Mouse (Mus musculus) adrenal gland, postnatal 4 days (tissue): ENCODE measurements around the gene Paox. TPM values are rescaled to one million over a fixed set of nuclear protein-coding genes. Genes with fewer than 3 reads are reported as not detected.
A peak's percentile ranks its signal among the peaks of the same experiment; 100 is the strongest.

Source experiments
- DNase-seq, 2 experiments: peaks; one replicate each; pipeline ENCODE4 v3.0.0; 2021 to 2022; ENCODE audit warnings: low spot score in 2 of 2, mixed read lengths in 2 of 2
- long read RNA-seq, 2 experiments: library from polyadenylated mRNA; stranded (forward); transcript quantifications; one replicate each; pipeline ENCODE4 v2.0.0; 2021
- total RNA-seq, 2 experiments: library from RNA; stranded (reverse); gene quantifications; 2 replicates each; pipeline ENCODE4 v1.2.3; 2021

Paox gene
- total RNA-seq = 10 to 100 TPM; 20.4 to 21.0 TPM
- long read RNA-seq, experiment 1, full-length matches to known transcripts = 20 of 34 reads
- long read RNA-seq, experiment 1, partial matches to known transcripts = 5 of 34 reads
- long read RNA-seq, experiment 1, other reads (novel, unspliced or antisense) = 9 of 34 reads
- long read RNA-seq, experiment 2, full-length matches to known transcripts = 41 of 51 reads
- long read RNA-seq, experiment 2, partial matches to known transcripts = 5 of 51 reads
- long read RNA-seq, experiment 2, other reads (novel, unspliced or antisense) = 5 of 51 reads

DNA sequence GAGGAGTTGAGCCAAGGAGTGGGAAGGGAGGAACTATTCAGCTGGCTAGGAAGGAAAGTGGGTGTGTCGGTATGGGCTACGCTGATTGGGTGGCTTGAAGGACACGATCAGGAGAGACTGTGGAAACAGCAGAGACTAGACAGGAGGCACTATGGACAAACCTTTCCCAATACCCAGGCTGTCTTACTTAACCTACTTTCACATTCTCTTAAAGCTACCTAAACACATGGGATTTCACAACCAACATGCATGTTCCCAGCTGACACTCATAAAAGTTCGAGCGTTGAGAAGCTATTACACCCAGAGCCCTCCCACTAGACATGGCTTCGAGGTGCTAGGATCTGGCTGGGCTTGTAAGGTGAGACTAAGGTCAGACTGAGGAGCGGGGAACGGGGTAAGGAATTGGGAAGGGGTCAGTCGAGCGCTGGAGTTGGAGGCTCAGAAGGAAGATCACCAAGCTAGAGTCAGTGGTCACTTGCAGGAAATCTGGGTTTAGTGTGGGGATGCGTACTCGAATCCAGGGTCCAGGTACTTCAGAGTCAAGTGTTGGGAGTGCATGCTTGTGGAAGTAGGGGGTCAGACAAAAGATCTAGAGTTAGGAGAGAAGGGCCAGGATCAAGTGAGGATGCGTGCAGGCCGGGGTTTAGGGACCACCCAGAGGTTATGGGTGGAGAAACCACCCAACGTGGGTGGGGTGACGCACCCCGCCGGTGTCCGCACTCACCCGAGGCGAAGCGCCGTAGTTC lies at the start of gene Paox:
TSS of gene Paox (plus strand) at position 217 of the 746 bp plus-strand sequence.
- DNase-seq = no peak

DNA sequence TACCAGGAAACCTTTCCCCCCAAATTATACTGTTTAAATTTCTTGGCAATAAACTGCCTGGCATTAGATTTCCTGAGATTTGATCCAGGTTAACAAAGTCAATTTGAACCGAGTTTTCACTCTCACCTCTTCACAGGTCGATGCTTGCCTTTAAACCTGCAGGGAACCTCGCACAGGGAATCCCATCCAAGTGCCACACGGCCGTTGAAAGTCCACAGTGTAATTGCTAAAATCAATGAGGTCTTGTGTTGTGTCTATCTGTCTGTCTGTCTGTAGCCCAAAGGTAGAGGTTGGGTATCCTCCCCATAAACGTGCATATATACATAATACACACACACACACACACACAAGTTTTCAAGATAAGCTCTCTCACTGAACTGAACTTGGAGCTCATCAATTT lies 48.2 kb upstream of the Paox start:
- DNase-seq = no peak

DNA sequence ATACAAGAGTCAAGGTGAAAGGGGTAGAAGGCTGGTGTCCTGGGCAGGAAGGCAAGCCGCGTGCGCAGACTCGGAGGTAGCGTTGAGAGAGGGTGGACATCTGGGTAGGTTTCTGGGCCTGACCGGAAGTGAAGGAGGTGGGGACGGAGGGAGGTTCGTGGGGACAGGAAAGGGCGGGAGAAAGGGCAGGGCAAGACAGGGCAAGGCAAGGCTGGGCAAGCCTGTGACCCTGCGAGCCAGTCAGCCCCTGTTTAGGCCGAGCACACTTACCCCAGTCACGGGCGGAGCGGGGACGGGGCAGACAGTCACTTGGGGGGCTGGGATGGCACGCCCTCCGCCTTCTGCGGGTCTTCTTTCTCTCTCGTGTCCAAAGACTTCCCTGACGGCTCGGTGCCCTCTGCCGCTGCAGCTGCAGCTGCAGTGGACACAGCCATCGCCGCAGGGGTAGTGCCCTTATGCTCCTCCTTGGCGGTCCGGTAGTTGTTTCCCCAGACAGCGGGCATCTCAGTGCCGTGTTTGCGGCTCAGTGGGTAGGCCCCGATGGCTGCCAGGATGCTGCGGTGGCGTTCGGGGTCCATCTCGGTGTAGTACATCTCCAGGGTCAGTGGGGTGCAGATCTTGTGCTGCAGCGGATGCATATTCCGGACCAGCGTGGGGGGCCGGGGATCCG lies 45.4 kb upstream of the Paox start:
- DNase-seq = no peak

DNA sequence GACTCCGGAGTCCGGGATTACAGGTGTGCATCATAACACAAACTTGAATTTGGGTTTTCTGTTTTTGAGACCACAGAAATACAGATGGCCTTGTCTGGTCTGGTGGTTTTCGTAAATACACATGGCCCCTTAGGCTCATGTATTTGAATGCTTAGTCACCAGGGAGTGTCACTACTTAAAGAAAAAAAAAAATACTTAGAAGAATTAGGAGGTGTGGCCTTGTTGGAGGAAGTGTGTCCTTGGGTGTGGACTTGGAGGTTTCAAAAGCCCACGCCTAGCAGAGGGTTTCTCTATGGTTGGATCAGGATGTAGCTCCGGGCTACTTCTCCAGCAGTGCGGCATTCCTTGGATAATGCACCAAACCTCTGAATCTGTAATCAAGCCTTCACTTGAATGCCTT lies 37.9 kb upstream of the Paox start:
- no peak for DNase-seq

DNA sequence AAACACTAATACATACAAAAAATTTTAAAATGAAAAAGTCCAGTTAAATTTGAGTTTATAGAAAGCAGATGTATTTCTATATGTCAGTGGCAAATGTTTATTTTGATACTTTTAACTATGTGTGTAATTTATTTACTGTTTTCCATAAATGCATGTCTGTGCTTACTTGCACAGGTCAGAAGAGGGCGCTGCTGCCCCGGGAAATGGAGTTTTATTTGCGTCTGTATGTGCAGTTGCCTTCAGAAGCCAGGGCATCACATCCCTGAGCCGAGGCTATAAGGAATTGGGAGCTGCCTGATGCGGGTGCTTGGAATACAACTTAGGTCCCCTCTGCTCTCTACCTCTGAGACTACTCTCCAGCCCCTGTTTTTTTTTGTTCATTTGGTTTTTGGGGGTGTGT lies 36.9 kb upstream of the Paox start:
- peak in 1 of 2 experiments; percentile 41 for DNase-seq

DNA sequence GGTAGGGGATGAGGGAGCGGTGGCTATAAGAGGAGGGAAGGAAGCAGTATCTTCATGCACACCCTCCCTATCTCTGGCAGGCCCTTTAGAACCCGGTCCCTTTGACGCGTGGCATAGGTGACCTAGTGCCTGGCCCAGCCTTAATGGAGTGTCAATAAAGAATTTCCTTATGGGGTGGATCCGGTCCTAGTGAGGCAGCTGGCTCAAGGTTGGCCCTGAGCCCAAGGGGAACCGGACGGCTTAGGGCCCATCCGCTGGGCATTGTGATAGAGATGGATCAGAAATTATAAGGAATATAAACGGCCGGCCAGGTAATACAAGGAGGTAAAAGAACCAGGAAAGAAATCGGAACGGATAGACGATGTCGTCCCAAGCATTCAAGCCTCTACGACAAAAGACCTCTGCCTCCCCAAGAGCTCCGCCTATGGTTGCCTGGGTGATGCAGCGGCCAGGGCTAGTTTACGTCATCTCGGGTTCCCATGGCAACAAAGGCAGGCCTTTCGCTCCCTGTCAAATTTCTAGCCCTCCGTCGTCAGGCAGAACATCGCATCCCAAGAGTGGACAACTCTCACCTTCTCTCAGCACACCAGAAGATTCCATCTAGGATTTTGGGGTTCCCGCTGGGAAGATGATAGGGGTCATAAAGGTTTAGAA lies 35.0 kb upstream of the Paox start:
- peak in 1 of 2 experiments; percentile 61 for DNase-seq

DNA sequence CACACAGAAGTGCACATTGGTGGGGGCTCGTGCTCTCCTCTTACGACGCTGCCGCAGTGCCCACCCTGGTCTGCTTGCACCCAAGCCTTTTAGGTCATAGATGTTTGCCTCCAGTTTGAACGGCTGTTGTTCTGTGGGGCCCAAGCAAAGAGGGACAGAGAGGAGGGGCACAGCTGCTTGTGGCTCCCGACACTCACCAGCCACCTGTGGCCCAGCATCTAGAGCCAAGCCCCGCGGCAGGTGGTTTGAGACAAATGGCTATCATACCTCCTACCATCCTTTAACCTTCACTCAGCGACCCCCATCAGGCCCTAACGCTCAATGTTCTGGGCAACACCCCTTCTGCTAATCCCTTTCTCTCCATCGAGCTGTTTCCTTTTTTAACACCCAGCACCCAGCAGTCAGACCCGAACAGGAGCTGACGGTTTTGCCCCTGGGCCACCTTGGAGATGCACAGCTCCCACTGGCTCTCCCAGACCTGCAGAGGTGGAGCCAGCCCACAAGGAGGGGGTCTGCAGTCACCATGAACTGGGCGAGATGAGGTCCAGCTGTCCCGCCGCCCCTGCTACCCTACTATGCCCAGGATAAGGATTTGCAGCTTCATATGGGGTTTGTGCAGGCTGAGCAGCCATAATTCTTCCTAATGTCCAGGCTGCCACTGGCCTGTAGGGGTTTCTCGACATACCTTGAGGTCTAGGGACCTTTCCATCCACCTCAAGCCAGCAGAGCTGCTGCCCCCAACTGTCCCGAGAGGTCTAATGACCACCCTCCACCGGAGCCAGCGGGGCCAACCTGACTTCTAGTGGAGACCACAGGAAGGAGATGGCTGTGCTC lies 34.0 kb upstream of the Paox start:
- no peak for DNase-seq

DNA sequence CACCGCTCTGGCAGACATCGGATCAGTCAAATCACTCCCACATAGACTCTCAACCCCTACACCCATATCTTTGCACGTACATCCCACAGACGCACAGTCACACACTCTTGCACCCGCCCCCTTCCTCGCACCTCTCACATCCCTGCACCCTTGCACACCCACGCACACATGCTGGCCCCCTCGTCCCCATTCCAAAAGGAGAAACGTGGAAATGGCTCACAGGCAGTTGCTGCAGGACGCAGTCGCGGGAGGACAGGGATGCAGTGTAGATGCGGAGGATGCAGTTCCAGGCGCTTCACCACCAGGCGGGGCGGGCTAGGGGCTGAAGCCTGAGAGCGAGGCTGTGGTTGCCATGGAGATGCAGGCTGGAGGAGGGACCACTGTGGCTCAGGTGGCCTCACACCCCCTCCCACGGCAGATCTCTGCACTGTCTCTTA lies 33.3 kb upstream of the Paox start, which contains the start of gene Caly:
TSS of gene Caly (minus strand) at position 307 of the 437 bp plus-strand sequence.
- DNase-seq = no peak

DNA sequence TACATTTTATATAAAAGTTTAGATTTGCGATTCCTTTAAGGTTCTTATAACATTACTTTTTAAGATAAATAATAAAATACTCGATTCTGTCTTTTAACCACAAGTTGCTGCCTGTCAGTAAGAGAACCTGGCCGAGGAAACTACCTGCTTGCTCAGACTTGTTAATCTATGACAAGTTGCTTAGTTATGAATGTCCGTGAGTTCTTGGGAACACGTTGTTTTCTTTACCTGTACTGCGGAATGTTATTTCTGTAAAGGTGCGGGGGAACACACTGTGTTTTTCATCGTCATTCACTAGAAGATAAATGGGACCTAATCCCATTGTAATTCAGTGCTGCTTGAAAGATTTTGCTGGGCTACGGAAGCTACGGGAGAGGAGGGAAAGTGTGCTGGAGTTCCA lies 25.0 kb upstream of the Paox start:
- DNase-seq = no peak

DNA sequence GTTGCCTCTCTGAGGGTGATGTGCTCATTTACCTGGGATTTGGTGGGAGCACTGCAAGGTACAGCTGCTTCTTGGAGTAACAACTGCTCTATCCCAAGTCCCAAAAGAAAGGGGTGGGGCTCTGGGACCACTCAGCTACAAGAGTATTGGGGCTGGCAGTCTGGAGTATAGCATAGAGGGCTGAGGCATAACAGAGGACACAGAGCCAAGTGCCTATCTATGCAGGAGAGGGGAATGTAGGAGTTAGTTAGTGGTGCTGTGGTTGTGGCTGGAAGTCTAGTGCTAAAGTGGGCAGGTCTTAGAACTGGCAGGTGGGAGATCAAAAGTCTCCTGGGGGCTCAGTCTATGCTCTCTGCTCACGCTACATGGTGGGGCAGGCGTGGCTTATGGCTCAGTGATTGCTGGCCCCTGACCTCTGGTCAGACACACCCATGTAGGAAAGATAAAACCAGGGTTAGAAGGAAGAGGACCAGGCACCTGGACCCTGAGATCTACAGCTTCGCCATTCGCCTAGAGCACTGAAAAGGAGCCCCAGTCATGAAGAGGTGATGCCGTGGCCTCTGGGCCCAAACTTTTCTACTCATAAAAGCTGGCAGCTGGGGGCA lies 22.6 kb upstream of the Paox start, which contains the start of gene Prap1:
TSS of gene Prap1 (plus strand) at position 472 of the 605 bp plus-strand sequence.
- DNase-seq = no peak

DNA sequence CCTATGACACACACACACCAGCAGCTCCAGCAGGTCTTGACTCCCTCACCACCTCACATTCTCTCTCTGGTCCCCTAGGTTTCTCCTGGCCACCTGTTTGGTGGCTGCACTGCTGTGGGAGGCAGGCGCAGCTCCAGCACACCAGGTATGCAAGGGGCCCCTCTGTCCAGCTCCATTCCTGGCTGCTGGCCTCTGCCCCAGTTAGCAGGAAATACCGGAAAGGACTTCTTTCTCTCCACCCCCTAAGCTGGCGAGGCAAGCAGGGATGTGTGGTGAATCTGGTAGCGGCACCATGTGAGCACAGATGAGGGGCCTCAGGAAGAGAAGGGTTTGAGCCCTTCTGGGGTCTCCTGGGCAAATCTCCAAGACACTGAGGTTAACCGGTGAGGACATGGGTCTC lies 20.6 kb upstream of the Paox start:
- DNase-seq = no peak

DNA sequence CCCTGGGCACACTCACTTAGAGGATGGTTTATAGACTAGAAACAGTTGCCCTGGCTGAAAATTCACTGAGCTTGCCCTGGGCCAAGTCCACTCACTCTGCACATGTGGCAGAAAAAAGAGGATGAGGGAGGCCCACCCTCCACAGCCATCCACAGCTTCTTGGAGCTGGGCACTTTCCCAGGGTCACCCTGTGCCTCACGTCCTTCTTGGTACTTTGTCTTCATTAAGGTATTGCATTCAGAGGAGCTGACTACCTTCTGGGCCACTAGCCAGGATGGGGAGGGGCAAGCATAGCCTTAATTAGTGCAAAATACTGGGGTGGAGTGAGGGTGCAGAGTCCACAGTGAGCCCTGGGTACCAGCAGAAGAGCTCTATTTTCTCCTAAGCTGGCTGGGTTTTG lies 20.0 kb upstream of the Paox start:
- no peak for DNase-seq

DNA sequence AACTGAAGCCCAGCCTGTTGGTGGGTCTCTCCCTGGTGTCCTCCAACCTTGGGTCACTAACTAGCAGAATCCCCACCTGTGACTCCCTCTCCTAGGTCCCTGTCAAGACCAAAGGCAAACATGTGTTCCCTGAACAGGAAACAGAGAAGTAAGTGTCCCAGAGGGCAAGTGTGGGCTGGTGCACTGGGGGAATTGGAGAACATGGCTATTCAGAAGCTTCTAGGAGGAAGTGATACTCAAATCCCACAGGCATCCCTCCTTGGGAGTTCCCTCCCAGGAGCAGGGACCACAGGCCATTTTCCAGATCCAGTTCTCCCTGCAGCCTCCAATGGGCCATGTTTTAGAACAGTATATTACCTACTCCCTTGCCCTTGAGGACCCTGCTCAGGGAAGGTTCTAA lies 19.5 kb upstream of the Paox start:
- no peak for DNase-seq

DNA sequence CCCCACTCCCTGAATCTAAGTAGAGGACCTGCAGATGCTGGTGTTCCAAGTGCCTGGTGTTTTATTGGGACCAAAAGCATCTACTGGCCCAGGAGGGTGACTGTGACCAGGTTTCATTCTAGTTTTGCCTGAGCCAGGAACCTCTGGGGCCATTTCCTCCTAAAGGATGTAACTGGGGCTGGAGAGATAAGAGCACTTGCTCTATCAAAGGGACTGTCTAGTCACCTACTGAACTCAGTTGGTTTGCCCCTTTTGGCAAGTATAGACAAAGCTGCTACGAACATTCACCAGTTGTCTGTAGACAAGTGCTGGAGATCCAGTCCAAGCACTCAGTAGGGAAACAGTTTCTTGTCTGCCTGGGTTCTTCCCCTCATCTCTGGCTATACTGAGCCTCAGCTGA lies 17.1 kb upstream of the Paox start:
- no peak for DNase-seq

DNA sequence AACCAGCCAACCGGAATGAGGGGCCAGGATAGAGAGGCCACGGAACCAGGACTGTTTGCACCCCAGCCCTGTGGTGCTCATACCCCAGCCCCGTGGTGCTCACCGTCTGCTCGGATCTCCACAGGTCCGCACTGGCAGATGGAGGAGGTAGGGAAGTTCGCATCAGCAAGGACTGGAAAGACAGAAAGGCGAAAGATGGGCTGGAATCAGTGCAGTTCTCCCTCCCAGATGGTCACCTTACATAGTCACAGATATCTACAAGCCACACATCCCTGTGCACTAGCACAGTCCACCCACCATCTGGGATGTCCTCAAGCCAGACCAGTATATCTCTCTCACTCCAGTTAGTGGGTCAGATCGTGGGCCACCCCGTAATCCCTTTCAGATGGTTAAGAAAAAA lies 14.1 kb upstream of the Paox start:
- no peak for DNase-seq

DNA sequence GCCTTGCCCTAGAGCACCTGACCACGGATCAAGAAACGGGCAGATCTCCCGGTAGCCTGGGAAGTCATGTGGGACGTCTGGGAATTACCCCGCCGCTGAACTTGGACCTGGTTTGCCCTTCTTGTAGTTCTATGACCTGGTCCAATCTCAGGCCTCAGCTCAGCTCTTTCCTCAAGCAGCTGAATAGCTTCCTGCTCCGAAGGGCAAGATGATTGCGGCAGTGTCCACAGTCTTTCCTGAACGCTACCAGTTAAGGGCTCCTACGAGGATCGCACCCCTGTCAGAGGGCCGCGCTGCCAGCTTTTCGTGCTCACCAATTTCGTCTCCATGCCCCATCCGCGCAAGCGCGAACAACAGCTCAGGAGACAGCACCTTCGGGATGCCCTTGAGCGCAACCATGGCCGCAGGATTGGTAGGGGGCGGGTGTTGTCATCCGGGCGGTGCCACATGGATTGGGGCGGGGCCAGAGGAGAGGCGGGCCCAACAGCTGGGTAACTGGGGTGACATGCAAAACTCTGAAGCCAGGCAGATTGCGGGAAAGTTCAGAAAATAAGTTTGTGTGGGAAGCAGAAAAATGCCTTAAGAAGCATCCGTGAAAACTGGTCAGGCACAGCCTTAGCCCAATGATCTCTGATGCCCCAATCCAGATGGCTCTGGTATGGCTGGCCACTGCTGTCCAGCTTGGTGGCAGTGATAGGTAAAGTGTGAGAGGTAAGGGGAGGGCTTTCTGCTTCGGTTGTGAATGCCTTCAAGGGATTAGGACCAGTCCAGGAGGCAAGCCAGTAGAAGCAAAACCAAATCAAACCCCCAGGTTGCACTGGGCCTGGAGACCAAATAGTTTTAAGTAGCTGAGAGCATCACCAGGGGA lies 13.4 kb upstream of the Paox start, which contains the start of gene Fuom:
TSS of gene Fuom (minus strand) at position 449 of the 868 bp plus-strand sequence.
- peak; percentile 76 to 88 for DNase-seq

DNA sequence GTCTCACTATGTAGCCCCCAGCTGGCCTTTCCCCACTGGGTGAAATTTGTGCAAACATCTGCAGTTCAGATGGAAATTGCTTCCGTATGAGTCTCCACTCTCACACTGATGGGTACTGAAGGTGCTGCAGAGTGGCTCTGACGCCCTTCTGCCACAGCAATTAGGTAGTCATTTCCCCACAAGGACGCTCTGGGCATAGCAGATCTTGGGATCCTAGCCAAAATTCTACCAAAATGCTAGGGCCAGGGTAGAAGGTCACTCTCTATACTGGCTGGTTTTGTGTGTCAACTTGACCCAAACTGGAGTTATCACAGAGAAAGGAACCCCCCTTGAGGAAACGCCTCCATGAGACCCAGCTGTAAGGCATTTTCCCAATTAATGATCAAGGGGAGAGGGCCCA lies 11.6 kb upstream of the Paox start:
- no peak for DNase-seq

DNA sequence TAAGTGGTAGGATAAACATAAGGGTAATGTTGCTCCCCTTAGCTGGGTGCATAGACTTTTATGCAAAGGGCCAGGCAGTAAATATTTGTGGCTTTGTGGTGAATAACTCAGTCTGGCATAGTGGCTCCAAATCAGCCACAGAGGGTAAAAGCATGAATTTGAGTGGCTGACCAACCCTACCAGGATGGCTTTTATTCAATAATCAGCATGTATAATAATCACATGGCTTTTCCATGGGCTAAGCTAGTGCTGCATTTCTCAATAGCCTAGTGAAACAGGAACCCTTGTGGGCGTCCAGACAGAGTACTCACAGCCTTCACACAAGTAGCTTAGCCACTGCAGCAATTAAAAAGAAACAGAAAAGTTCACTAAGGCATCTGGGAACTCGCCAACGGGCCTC lies 3.7 kb upstream of the Paox start:
- DNase-seq = no peak
